Mouse (Mus musculus) kidney, adult 18-20 months (tissue): ENCODE measurements at regions not wholly inside any gene's neighbourhood (a gene's known extent, or its start where the extent isn't known, plus 50 kb on each side); places are given as distances from the start of the nearest gene placed in this dataset.

Experiments
- DNase-seq: peaks from one replicate; pipeline ENCODE4 v3.0.0; 2021

DNA sequence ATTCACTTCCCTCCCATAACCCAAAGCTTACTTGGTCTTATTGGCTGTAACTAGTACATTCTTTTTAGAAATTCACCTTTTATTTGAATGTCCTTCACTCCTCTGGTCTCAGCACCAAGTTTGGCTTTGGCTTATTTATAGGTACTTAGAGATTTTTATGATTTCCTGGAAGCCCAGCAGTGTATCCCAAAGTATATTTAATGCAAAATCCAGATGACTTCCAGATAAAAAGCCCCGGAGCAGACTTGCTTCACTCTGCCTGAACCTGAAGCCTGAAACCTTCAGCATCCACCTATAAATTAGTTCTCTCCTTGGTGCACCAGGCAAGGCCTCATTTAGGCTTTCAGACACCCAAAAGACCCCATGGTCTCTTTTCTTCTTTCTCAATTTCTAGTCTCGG is 250.8 kb downstream of the Tle4 start:
- no peak for DNase-seq

DNA sequence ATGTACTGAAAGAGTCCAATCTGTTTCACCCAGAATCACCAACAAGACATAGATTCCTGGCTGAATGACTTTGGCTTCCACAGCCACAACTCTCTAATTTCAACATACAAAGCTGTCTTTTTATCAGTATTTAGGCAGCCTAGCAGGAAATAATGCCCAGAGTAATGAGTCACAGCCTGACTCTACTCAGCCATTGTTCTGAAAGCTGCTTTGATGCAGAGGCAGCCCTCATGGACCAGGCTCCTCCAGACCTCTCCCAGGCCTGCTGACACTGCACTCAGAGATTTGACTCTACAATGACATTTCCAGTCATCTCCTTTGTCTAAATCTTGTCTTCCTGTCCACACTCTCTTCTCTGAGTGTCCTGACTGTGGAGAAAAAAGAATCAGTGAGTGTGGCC is 250.4 kb downstream of the Tle4 start:
- DNase-seq = no peak

DNA sequence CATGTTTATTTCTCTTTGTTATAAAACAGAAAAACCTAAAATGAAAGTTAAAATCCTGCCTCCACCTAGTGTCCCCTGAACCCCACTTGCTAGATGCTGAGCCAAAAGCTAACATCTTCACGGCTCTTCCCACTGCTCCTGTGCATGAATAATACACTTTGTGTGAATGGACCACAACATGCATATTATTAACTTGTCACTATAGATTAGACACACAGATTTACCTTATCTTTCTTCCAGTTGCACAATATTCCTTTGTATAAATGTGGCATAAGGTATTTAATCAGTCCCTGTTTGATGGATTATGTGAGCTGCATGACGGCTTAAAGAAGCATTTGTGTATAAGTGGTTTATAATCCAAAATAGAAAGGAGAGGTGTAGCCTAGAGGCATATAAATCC is 248.1 kb downstream of the Tle4 start:
- DNase-seq = no peak

DNA sequence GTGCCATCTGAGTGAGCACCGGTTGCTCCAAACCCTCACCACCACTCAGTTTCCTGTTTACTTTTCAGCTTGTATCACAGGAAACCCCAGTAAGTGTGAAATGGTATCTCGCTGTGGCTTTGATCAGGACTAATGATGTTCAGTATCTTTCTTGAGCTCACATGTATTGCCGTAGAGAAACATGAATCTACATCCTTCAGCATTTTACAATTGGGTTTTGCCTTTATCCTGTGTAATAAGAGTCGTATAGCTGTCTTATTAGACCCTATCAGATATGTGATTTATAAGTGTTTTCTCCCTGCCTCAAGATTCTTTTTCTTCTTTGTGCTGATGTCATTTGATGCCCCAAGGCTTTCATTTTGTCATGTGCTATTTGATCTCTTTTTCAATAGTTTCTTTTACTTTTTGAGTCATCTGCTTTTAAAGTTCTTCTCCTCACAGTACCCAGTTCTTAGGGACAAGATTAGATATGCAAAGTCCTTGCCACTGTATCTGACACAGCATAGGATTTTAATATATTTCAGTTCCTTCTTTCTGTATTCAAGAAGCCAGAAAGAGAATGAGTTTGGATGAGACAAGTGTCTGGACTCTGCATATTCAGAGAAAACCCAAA is 246.0 kb downstream of the Tle4 start:
- DNase-seq = no peak

DNA sequence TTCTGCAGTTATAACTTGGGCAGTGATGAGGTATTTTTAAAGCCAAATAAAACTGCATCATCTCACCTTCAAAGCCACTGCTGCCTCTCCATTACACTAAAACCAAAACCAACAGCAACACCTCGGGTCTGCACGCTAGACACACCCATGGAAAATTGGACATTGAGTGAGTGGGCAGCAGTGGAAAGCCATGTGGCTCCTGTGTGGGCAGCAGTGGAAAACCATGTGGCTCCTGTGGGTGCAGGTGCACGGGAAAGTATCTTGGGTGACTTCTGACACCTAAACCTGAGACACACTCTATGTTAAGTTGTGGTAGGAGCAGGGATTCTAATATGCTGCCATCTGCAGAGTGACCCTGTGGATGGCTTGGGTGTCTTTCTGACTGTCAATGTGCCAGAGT is 245.3 kb downstream of the Tle4 start:
- DNase-seq = no peak

DNA sequence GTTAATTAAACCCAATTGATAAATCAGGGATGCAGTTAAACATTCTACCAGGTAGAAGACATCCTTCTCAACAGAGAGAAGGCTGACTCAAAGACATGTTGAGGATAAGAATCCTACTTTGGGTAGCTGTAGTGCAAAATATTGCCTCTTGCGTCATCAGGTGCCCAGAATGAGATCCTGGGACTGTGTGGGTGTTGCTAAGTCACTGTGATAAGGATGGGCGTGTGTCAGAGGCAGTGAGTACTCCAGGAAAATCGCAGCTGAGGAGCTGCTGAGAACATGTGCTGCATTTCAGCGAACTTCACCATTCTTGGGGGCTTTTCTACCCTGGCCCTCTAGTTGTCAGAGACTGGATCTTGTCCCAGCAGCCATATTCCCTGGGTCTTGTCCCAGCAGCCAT is 244.7 kb downstream of the Tle4 start:
- no peak for DNase-seq

DNA sequence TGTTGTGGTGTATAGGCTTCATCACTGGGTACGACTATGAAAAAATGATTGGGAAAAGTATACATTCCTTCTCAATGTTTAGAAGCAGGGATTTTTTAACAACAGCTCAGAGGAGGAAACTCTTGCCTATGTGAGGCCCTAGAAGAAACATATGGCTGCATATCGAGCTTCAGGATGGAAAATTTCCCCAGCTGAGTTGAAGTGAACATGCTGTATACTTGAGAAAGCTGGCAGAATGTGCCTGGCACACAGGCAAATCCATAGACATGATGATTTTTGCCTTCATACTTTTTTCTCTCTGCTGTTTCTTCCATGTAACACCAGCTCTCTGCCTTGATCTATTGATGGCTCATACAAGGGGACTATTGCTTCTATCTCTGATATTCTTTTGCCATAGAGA is 242.7 kb downstream of the Tle4 start:
- DNase-seq = no peak

DNA sequence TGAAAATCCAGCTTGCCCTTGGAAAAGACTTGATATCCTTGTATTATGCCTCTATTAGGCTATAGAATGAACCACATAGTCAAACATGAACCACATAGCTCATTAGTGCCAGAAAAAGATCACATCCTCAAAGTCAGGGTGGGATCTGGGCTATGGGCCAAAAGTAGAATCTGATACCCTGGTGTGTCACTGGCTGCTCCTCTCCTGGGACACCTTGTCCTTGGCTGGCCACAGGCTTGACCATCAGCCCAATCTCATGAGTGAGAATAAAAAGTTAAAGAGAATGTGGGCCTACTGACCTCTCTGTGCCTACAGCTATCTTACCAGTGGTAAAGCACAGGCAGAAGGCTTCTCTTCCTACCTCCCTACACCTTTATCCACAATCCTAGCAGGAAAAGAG is 241.9 kb downstream of the Tle4 start:
- DNase-seq = no peak

DNA sequence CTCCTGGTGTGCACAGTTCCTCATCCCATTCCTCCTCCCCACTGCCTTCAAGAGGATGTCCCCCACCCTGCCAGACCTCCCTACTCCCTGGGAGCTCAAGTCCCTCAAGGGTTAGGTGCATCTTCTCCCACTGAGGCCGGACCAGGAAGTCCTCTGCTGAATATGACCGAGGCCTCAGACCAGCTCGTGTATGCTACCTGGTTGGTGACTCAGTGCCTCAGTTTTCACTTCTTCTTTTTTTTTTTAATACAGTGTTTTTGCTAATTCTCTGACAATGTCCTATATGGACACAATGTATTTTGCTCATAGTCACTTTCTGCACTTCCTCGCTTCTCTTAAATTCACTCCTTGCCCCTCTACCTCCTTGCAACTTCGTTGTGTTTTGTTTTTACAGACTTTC is 237.2 kb downstream of the Tle4 start:
- DNase-seq = no peak

DNA sequence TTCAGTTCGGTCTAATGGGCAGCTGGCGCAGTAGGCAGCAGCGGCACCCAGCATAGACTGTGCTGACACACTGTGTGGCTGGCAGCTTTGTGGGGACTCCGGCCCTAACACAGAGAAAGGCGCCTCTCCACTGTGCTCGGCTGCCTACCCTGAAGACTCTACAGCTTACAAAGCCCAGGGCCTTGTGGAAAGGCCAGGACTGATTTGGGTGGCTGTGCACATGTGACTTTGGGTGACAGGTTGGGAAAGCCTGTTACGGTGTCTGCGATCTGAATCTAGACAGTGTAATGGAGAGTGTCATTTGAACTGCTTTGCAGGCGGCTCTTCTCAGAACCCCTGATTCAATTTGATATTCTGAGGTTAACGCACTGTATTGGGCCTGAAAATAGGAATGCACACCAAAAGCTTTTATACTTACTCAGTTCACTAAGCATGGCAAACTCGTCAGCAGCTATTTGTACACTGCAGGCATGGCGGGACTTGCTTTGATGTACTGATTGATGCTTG is 228.7 kb downstream of the Tle4 start:
- no peak for DNase-seq

DNA sequence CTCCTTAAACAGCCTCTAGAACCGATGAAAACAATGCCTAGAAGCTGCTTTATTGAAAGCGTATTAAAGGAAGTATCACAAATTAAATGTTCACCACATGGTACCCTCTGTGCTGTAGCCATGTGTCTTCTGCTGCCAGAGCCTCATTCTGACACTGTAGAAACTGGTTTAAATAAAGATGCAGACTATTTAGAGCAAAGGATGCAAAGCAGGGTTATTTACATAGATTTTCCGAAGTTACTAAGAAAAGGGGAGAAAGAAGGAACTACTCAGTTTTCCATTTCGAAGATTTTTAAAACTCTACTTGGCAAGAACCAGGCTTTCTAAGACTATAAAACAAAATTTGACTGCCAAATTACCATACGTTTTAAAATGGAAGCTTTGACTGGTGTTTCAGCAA is 226.5 kb downstream of the Tle4 start:
- DNase-seq = no peak

DNA sequence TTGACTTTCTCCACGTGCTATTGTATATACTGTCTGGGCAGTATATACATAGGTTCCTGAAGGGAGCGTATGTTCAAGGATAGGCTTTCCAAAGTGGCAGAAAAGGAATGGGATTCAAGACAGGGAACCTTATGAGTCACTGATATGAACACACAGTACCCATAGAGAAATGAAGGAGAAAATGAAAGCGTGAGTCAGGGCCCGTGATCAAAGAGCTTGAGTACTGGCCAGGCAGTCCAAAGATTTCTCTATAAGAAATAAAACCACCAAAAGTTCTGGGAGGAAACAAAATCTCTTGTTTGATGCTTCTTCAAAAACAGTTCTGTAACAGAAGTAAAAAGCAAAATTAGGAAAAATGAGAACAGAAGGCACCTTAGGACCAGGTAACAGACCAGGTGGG is 223.9 kb downstream of the Tle4 start:
- no peak for DNase-seq

DNA sequence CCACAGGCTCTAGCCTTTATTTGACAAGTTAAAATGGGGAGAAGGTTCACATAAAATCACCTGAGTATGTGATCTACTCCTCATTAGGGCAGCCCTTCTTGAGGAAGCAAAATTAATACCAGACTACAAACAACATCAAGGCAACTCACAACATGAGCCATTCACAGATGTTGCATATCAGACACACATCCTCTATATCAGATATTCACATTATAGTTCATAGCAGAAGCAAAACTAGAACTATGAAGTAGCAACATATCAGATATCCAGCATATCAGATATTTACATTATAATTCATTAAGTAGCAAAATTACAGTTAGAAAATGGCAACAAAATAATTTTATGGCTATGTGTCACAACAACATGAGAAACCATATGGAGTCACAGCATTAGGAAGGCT is 217.0 kb downstream of the Tle4 start:
- no peak for DNase-seq

DNA sequence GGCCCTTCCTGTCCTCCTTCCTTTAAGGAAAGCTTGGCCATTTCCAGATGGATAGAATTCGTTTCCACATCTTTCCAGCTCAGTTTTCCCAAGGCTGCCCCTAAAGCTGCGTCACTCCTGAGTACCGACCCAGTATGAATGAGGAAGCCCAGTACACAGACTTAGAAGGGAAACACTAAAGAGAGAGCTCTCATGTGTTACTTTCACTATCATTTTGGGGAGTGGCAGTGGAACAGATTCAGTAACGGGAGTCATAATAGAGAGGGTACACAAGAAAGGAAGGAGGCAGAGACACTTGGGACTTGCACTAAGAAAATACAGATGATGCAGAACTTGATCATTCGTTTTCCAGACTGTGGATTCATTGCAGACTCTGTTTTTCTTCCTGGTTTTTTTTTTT is 210.1 kb downstream of the Tle4 start:
- DNase-seq = no peak

DNA sequence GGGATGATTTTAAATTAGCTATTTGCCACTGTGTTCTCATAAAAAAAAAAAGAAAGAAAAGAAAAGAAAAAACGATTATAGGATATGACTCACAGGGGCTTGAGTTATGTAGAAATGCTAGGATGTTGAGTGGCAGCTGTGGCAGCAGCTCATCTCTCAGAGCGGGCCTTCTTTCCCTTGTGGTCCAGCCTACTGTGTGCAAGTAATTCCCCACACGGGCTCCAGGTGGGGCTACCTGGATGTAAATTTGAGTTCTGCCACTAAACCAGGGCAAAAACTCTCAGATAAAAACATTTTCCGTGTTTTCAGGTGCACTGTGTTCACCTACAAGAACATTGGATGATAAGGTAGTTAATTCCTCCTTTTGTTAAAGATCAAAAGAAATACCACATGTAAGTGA is 209.3 kb downstream of the Tle4 start:
- DNase-seq = no peak

DNA sequence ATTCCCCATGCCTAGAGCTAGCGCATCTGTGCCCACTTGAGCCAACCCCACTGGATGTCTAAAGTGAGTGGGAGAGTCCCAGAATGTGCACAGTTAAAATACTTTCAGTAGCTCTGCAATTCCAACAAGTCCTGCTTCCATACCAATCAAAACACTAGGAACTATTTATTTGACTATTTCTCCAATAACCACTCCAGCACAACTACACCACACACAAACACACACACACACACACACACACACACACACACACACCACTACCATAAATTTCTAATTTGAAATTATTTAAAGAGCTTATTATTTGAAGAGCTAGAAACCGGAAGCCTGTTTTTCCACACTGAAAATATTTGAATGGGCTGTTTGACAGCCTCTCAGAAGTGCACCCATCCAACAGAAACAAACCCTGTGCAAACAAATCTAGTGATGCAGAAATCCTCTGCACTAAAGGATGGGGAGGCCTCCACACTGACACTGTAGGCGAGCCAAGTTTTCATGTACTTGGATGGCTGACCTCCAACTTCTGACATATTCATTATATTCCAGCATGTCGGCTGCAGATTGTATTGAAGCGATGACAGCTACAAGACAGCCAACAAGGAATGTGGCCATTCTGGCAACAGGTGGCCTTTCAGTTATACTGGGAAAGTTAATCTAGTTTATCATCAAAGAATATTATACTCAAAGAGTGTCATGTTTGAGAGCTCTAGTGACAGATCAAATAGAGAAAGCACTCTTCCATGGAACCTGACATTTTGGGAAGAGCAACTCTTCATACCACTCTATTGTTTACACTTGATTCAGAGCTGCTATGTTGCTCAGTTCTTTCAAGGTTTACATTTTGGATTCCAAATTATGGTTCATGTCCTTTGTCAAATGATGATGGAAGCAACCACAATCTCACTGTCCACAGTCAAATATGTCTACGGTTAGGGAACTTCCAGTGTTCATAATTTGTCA is 207.7 kb downstream of the Tle4 start:
- DNase-seq = no peak

DNA sequence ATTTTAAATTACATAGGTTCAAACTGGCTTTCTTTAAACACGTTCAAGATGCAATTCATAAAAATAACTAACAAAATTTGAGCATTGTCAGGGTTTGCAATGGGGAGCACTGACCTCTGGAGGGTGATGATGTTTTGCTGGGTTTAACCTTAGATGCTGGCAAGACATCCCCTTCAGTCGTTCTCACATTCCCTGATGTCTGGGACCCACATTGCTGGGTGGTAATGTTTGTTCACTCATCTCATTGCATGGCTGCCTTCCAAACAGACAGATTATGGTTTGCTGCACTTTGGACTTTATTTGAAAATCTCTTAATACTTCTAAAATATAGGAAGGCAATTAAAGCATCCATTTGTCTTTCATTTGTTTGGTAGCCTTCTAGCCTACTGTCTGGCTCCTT is 206.9 kb downstream of the Tle4 start:
- DNase-seq = no peak
